Mouse (Mus musculus) urinary bladder, adult 2 months (tissue): ENCODE measurements around the gene Iqcb1. TPM values are rescaled to one million over a fixed set of nuclear protein-coding genes. Genes with fewer than 3 reads are reported as not detected.
"Not testable (repeated sequence)": the region's sequence is repeated elsewhere in the genome, so short reads cannot be mapped to it uniquely, and the experiment has no call there.

Source experiments
- DNase-seq: peaks from one replicate; pipeline ENCODE4 v3.0.0; 2022; ENCODE audit warnings: low spot score
- polyA plus RNA-seq: library from polyadenylated mRNA; depleted of rRNA; stranded (reverse); fragments of >200 nt; gene quantifications from 2 replicates; pipeline ENCODE4 v1.2.3, GENCODE M21; 2012; rRNA removed

The Iqcb1 gene
- 17.0 and 17.2 TPM in 2 replicates for polyA plus RNA-seq

- peak; percentile 70 for DNase-seq
Observed at GRCm38 (mm10) chr16:36828054-36828786, at the start of gene Iqcb1. Iqcb1 (plus strand) TSS chr16:36828385.

DNA sequence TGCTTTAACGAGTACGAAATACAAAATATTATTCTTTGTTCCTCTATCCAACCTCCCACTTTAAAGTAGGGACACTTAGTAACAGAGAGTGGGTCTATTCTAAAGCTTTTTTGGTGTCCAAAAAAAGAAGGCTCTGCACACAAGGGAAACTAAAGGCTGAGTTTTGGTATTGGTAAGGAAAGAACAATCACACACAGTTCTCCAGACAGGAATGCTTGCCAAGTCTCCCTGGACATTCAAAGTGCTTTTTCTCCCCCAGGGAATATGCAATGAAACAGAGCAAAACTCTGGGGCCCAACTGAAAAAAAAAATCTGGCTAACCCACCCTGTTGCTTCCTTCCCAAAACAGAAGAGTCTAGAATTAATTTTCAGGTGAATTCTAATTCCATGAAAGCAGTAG is 44.0 kb upstream of the Iqcb1 start:
- no peak for DNase-seq

- no peak for DNase-seq
Observed at GRCm38 (mm10) chr16:36784594-36785313, 43.4 kb upstream of the Iqcb1 start, which contains the start of gene Slc15a2. Slc15a2 (minus strand) TSS chr16:36784962.

DNA sequence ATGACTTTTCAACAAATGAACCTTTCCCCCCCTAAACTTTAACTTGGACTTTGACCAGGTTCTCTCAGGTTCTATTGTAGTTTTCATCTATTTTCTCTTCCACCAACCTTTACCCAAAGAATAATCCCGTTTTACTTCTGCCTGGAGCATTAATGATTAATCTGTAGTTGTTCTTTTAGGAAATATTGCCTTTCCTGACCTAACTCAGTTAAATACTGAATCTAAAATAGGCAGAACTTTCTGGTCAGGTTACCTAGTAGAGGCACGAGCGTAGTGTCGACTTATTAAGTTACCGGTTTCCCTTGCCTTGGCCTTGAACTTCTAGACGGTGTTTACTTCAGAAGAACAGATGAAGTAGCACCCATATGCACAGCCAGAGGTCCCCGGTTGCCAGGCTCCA is 41.7 kb upstream of the Iqcb1 start:
- no peak for DNase-seq

DNA sequence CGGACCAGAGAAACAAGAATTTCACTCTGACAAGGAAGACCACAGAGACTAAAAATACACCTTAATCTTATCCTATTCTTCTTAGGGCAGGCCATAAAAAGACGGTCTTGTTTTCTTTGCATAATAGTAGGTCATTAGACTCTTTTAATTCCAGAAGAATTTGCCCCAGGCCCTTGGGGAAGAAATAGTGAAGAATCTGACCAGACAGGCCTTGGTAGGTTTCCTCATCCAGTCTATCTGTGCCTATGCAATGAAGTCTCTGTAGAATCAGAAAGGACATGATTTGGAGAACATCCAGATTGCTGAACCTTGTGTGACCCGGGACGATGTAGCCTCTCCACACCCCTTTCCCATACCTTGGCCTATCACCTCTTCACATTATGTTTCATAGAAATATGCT is 38.0 kb upstream of the Iqcb1 start:
- DNase-seq: no peak

GRCm38 (mm10) chr16:36794976-36795375 is 33.2 kb upstream of the Iqcb1 start:
- DNase-seq: no peak

GRCm38 (mm10) chr16:36798334-36798733 is 29.9 kb upstream of the Iqcb1 start:
- no peak for DNase-seq

DNA sequence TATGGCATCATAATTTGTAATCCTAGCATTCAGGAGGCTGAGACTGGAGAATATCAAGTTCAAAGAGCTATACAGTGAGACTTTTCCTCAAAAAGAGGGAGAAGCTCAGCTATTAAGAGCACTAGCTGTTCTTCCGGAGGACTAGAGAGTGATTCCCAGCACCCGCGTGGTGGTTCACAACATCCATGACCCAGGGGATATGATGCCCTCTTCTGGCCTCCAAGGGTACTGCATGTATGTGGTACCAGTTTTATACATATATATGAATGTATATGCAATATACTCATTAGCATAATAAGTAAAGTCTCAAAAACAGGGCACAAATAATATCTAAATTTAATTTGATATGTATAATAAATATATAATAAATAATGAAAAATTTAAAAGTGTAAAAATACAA is 25.8 kb upstream of the Iqcb1 start:
- DNase-seq: no peak

DNA sequence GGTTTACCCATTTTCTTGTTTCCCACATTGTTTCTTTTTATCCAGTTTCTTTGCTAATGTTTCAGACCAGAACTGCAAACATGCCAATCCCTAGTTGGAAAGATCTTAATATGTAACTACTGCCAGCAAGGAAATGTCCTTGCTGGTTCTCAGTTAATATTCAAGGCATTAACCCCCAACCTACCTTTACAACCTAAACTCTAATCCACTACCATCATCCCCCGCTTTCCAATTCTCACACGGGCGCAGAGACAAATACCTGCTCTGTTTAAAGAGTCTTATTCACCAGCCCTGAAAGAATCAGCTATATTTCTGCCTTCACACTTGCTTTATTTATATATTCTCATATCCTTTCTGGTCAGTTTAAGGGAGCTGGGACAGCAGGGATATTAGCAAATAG is 19.6 kb upstream of the Iqcb1 start:
- DNase-seq: no peak

DNA sequence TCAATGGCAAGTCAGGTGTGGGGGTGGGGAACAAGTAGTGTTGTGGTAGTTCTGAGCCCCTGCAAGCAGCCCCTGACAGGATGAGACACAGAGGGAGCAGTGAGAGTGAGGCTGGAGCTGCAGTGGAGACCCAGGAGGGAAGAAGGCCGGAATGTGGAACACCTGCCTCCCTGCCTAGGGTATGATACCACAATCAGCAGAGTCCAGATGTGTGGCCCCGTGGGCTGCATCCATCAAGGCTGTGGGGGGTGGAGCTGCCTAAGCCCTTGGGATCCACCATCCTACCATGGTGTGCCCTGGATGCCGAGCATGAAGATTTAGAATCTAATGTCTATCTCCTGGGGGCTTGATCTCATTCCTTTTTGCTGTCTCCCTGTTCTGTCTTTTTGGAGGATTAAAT is 14.5 kb upstream of the Iqcb1 start:
- DNase-seq: no peak

- no peak for DNase-seq
Observed at GRCm38 (mm10) chr16:36816916-36817315, 11.3 kb upstream of the Iqcb1 start.

- DNase-seq: no peak
Observed at GRCm38 (mm10) chr16:36817321-36817926, 10.8 kb upstream of the Iqcb1 start.

DNA sequence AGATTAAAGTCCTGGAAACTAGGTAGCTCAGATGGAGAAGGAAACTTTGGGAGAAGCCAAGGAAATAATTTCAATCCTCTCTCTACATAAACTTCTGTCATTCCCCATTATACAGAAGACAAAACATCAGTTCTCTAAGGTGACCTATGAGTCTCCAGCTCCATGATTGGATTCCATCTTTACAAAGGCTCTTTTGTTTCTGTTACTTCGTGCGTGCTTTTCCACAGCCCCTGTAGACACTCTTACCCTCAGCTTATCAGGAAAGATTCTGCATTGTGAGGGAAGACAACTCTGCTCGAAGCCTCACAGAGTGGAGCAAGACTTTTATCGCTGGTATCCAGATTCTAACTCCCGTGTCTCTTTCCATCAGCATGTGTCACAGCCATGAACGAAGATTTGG is 8.2 kb upstream of the Iqcb1 start:
- no peak for DNase-seq

DNA sequence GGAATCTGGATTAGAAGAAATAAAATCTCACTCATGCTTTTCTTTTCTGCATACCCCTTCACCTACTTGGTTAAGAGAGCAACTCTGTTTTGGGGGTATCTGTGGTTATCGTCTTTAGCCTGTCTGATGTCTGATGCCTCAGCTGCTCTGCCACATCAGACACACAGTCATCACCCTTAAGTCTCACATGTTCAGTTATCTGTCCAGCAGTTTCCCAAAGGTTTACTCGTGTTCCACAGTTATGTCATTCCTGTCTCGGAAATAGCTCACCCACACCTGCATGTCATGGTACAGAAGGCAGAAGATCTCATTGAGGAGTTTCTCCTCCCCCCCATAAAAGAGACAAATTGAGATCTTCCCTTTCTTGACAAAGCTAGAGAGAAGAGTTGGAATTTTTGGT is 7.4 kb upstream of the Iqcb1 start:
- no peak for DNase-seq

- no peak for DNase-seq
Observed at GRCm38 (mm10) chr16:36821474-36821873, 6.7 kb upstream of the Iqcb1 start.

GRCm38 (mm10) chr16:36827611-36828053 is 553 bp upstream of the Iqcb1 start:
- no peak for DNase-seq

- no peak for DNase-seq
Observed at GRCm38 (mm10) chr16:36828820-36829219, 635 bp downstream of the Iqcb1 start.

GRCm38 (mm10) chr16:36846894-36847293 is 18.7 kb downstream of the Iqcb1 start:
- not testable (repeated sequence) for DNase-seq

DNA sequence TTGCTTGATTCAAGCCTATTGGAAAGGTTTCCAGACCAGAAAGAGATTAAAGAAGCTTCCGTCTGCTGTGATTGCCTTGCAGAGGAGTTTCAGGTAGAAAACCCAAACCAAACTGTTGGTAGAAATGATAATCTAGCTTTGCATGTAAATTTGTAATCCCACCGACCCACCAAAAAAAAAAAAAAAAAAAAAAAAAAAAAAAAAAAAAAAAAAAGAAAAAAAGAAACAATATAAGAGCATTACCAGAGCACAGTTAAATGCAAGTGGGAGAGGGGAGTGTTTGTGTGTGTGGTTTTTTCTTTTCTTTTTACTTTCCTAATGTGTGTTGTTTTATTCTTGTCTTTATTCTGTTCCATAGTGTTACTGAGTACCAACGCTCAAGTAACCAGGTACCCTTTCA is 23.0 kb downstream of the Iqcb1 start:
- DNase-seq: no peak

DNA sequence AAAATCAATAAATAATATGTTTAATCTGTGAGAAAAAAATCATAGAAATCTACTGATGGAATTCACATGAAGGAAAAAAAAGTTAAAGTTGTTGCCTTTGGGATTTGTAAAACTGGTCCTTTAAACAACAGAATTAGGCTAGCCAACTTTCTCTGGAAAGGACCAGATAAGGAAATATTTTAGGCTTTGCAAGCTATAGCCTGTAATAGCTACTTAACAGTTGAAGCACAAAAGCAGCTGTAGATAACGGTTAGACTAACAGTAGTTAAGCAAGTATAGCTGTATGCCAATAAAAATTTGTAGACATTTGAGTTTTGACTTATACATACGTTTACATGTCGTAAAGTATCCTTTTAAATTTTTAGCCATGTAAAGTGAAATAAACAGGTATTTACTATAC is 35.4 kb downstream of the Iqcb1 start:
- DNase-seq: no peak

- DNase-seq: no peak
Observed at GRCm38 (mm10) chr16:36869442-36869841, 41.3 kb downstream of the Iqcb1 start.

DNA sequence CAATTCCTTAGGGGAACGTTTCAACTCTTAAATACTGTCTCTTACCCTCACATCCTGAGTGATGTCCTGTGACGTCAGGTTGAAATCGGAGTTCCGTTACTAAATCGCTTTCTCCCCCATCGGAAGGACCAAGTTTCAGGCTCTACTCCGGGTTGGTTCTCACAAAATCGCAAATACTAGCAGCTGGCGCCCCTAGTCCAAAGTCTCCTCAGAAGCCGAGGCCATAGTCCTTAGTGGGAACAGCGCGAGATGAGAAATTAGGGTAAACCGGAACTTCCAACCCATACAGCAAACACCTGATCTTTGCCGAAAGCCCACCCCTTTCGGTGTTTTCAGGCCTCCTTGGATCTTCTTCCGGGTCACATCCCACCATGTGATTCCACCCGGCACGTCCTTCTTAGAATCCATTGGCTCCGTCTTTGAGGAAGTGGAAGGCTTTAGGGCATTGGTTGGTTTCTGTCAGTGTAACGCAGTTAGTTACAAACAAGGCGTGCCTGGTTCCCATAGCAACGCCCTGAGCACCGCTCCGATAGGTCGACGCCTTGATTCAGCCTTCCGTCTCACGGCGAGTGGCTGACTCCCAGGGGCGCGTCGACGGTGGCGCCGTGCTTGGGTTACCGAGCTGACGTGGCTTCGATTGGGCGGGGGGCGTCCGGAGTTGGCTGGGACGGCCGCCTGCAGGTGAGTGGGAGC is 46.5 kb downstream of the Iqcb1 start, which contains the start of the genes Eaf2 and Golgb1:
Eaf2 (minus strand) TSS at position 421 of the 693 bp plus-strand sequence.
Golgb1 (plus strand) TSS at position 558 of the 693 bp plus-strand sequence.
- DNase-seq: peak; percentile 80
